Mouse (Mus musculus): Measurements from ENCODE around the gene Satb2. TPM values are rescaled to one million over a fixed set of nuclear protein-coding genes. Genes with fewer than 3 reads are reported as not detected.

The Satb2 gene
- polyA plus RNA-seq, 1 experiment = not detected

DNA sequence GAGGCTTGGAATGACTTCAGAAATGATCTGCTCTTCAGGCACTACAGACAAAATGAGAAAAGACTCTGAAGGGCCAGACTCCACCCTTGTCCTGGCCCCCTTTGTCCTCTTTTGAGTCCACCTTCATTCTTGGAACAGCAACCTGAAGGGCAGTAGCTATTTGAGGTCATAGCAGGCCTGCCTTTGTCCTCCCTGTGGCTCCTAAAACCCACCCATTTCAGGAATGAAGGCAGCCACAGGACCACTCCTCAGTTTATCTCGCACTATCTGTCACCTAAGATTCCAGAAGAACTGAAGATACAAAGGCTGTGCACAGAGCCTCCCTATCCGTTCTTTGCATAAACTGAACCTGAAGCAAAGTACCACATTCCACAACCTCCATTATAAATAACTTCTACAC lies 24.9 kb downstream of the Satb2 start:
- Histone ChIP-seq H3K9me3 (ENCODE audit: control insufficient read depth, low read length) (no peaks in the 10 kb centered on the region), H3K36me3 (ENCODE audit: control insufficient read depth) (no peaks in the 10 kb centered on the region), H3K4me1 (ENCODE audit: control insufficient read depth) (no peaks in the 10 kb centered on the region), H3K27me3 (ENCODE audit: control insufficient read depth) (no peaks in the 10 kb centered on the region), H3K4me3 (replicated peaks) (no peak overlapping the region)
- TF ChIP-seq GATA1 (IDR thresholded peaks at IDR 0.05; ENCODE audit: low read length) = no peak
- TF ChIP-seq TAL1 (IDR thresholded peaks at IDR 0.05; ENCODE audit: low read length) = no peak

DNA sequence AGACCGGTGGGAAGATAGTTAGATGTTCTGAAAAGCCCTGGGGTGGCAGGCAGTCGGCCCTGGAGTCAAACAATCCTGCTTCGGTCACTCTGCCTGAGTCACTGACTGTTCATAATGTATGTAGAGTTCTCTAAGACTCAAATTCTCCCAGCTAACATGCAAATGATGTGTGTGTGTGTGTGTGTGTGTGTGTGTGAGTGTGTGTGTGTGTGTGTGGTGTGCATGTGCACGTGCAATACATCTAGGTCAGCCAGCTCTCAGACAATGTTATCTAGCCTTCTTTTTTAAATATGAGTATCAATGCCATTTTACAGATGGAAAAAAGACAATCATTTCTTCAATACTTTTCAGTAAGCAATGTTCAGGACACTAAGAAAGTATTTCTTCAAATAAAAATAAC lies 26.5 kb downstream of the Satb2 start:
- no peaks in the 10 kb centered on the region for H3K4me1 ChIP-seq (ENCODE audit: control insufficient read depth)
- TF ChIP-seq GATA1 (IDR thresholded peaks at IDR 0.05; ENCODE audit: low read length) = no peak
- no peak for TF ChIP-seq TAL1 (IDR thresholded peaks at IDR 0.05; ENCODE audit: low read length)
- H3K27me3 ChIP-seq (ENCODE audit: control insufficient read depth) = no peaks in the 10 kb centered on the region
- H3K36me3 ChIP-seq (ENCODE audit: control insufficient read depth) = no peaks in the 10 kb centered on the region
- H3K4me3 ChIP-seq (replicated peaks) = no peak overlapping the region
- H3K9me3 ChIP-seq (ENCODE audit: control insufficient read depth, low read length) = no peaks in the 10 kb centered on the region

DNA sequence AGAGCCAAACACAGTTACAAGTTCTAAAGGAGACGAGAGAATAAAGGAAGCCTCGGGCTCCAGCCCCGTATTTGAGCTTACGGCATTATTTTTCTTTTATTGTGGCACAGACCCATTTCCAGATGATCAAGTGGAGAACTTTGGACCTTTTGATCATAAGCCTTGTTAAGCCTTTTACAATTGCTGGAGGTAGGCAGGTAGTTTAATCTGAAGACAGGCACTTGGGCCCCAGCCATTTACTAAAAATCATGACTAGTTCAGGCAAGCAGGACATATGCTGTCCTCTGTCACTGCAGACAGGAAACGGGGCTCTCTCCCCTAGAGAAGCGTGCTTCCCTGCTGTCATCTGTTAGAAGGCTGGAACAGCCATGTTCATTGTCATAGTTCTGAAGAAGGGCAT lies 26.9 kb downstream of the Satb2 start:
- Histone ChIP-seq H3K4me1 (ENCODE audit: control insufficient read depth) (no peaks in the 10 kb centered on the region), H3K4me3 (replicated peaks) (no peak overlapping the region), H3K36me3 (ENCODE audit: control insufficient read depth) (no peaks in the 10 kb centered on the region), H3K27me3 (ENCODE audit: control insufficient read depth) (no peaks in the 10 kb centered on the region), H3K9me3 (ENCODE audit: control insufficient read depth, low read length) (no peaks in the 10 kb centered on the region)
- TF ChIP-seq TAL1 (IDR thresholded peaks at IDR 0.05; ENCODE audit: low read length) (no peak), GATA1 (IDR thresholded peaks at IDR 0.05; ENCODE audit: low read length) (no peak)

DNA sequence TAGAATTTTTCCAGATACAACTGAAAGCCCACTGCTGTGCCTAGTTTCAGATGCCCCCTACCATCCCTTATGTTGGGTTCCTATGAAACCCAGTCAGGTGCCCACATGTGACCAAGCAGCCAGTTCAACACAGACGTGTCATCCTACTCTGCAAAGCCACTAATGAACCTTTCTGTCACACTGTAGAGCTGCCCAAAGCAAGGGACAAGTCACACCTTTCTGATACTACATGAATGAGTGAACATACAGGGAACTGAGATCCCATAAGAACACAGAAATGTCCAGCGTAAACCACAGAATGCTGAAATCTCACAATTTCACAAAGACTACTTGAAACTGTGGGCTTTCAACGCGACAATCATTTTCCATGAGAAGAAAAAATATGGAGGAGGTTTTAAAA lies 39.0 kb downstream of the Satb2 start:
- H3K4me3 ChIP-seq (replicated peaks) = no peak overlapping the region
- no peaks in the 10 kb centered on the region for H3K27me3 ChIP-seq (ENCODE audit: control insufficient read depth)
- no peaks in the 10 kb centered on the region for H3K4me1 ChIP-seq (ENCODE audit: control insufficient read depth)
- TF ChIP-seq TAL1 (IDR thresholded peaks at IDR 0.05; ENCODE audit: low read length) = no peak
- no peak for TF ChIP-seq GATA1 (IDR thresholded peaks at IDR 0.05; ENCODE audit: low read length)
- no peaks in the 10 kb centered on the region for H3K9me3 ChIP-seq (ENCODE audit: control insufficient read depth, low read length)
- no peaks in the 10 kb centered on the region for H3K36me3 ChIP-seq (ENCODE audit: control insufficient read depth)

DNA sequence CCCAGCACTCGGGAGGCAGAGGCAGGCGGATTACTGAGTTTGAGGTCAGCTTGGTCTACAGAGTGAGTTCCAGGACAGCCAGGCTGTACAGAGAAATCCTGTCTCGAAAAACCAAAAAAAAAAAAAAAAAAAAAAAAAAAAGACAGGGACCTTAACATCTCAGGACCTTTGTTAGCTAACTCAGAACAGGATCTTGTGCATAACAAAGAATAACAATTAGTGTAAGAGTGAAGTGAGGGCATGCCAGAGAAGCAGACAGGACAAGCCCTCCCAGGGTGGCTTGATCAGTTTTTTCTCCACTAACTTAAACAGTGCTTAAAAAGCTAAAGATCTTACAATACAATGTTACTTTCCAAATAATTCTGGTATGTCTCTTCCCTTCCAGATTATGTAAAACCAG lies 40.0 kb downstream of the Satb2 start:
- Histone ChIP-seq H3K9me3 (ENCODE audit: control insufficient read depth, low read length) (no peaks in the 10 kb centered on the region), H3K36me3 (ENCODE audit: control insufficient read depth) (no peaks in the 10 kb centered on the region), H3K27me3 (ENCODE audit: control insufficient read depth) (no peaks in the 10 kb centered on the region), H3K4me1 (ENCODE audit: control insufficient read depth) (no peaks in the 10 kb centered on the region), H3K4me3 (replicated peaks) (no peak overlapping the region)
- no peak for TF ChIP-seq TAL1 (IDR thresholded peaks at IDR 0.05; ENCODE audit: low read length)

DNA sequence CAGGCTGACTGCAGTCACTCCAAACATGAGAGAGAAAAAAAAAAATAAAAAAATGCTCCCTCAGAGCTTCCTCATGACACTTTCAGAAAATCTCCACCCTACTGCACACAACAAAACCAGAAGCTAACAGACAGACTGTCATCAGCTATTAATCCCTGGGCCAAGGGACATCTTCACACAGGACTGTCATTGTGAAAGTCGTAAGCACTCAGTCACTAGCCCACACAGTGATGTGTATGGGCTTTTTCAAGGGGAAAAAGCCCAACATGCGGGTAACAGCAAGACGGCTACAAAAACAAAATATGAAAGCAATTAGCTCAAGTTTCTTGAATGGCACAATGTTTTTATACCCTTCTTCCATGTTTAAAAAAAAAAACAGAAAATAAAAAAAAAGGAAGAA lies 41.9 kb downstream of the Satb2 start:
- TF ChIP-seq TAL1 (IDR thresholded peaks at IDR 0.05; ENCODE audit: low read length) (no peak), GATA1 (IDR thresholded peaks at IDR 0.05; ENCODE audit: low read length) (no peak)
- no peaks in the 10 kb centered on the region for H3K27me3 ChIP-seq (ENCODE audit: control insufficient read depth)
- H3K4me3 ChIP-seq (replicated peaks) = no peak overlapping the region
- H3K36me3 ChIP-seq (ENCODE audit: control insufficient read depth) = no peaks in the 10 kb centered on the region
- no peaks in the 10 kb centered on the region for H3K4me1 ChIP-seq (ENCODE audit: control insufficient read depth)
- no peaks in the 10 kb centered on the region for H3K9me3 ChIP-seq (ENCODE audit: control insufficient read depth, low read length)

DNA sequence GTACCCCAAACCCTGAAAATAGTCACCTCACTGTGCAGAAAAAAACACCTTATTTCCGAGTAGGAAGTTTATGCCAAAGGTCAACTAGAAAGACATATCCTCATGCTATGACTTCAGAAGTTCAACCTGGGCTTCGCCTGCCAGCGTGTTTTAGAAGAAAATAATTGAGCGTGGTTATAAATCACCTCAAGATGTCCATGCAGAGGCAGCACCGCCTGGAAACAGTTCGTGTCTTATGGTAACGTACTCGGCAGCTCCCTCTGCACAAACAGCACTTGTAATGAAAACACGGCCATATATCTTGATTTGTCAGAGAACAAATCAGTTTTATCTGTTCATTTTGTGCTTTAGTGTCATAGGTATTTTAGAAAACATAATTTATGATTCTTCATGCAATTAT lies 44.6 kb downstream of the Satb2 start:
- Histone ChIP-seq H3K27me3 (ENCODE audit: control insufficient read depth) (no peaks in the 10 kb centered on the region), H3K36me3 (ENCODE audit: control insufficient read depth) (no peaks in the 10 kb centered on the region), H3K9me3 (ENCODE audit: control insufficient read depth, low read length) (no peaks in the 10 kb centered on the region), H3K4me3 (replicated peaks) (no peak overlapping the region), H3K4me1 (ENCODE audit: control insufficient read depth) (no peaks in the 10 kb centered on the region)
- TF ChIP-seq GATA1 (IDR thresholded peaks at IDR 0.05; ENCODE audit: low read length) = no peak
- TF ChIP-seq TAL1 (IDR thresholded peaks at IDR 0.05; ENCODE audit: low read length) = no peak

DNA sequence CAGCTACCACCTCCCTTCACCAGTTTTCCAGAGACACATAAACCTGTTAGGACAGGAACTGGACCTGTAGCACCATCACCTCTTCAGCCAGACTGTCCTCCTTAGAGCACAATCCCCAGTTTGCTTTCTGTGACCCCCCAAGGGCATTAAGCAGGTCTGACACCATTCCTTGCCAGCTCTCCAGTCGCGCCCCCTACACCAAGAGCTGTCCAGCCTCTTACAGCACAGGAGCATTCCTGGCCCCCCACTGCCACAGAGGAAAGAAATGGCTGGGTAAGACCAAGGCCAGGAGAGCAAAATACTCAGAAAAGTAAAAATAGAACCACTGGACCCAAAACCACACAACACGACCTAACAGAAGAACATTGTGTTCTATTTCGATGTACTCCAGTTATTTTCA lies 48.4 kb downstream of the Satb2 start:
- Histone ChIP-seq H3K36me3 (ENCODE audit: control insufficient read depth) (no peaks in the 10 kb centered on the region), H3K4me1 (ENCODE audit: control insufficient read depth) (no peaks in the 10 kb centered on the region), H3K9me3 (ENCODE audit: control insufficient read depth, low read length) (no peaks in the 10 kb centered on the region), H3K4me3 (replicated peaks) (no peak overlapping the region), H3K27me3 (ENCODE audit: control insufficient read depth) (no peaks in the 10 kb centered on the region)
- TF ChIP-seq TAL1 (IDR thresholded peaks at IDR 0.05; ENCODE audit: low read length) = no peak
- no peak for TF ChIP-seq GATA1 (IDR thresholded peaks at IDR 0.05; ENCODE audit: low read length)

DNA sequence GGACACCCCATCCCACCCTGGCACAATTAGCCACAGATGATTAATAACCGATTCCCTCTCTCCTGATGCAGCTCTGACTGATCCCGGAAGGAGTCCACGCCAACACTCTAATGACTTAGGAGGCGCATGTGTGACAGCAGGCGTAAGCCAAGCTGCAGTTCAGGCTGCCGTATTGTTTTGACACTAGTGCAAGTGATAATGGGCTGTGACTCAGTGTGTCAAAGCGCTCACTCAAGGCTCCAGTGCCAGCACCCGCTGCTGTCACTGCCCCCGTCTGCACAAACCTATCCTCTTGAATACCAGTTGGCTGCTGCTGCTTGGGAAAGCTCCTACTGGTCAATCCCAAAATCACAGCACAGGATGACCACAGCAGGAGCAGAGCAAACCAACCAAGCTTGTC lies 49.7 kb downstream of the Satb2 start:
- Histone ChIP-seq H3K4me1 (ENCODE audit: control insufficient read depth) (no peaks in the 10 kb centered on the region), H3K4me3 (replicated peaks) (no peak overlapping the region), H3K9me3 (ENCODE audit: control insufficient read depth, low read length) (no peaks in the 10 kb centered on the region), H3K27me3 (ENCODE audit: control insufficient read depth) (no peaks in the 10 kb centered on the region), H3K36me3 (ENCODE audit: control insufficient read depth) (no peaks in the 10 kb centered on the region)
- TF ChIP-seq TAL1 (IDR thresholded peaks at IDR 0.05; ENCODE audit: low read length) (no peak), GATA1 (IDR thresholded peaks at IDR 0.05; ENCODE audit: low read length) (no peak)

DNA sequence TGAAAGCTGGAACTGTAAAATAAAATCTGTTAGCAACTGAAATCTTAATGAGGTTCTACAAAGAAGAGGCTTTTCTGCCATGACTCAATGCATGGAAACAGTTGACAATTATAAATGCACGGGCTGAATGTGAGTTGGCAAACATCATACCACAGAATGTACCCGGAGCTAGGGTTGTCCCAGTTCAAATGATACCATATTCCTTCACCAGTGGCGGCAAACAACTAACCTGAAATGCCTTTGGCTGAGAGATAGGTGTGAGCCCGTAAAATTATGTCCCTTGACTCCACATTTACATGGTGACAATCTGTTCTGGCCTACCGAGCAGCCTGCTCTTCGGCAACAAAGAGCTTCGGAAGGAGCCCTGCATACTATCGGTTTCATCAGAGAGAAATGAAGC lies 58.0 kb downstream of the Satb2 start:
- Histone ChIP-seq H3K4me3 (replicated peaks) (no peak overlapping the region), H3K4me1 (ENCODE audit: control insufficient read depth) (no peaks in the 10 kb centered on the region), H3K9me3 (ENCODE audit: control insufficient read depth, low read length) (no peaks in the 10 kb centered on the region), H3K27me3 (ENCODE audit: control insufficient read depth) (no peaks in the 10 kb centered on the region), H3K36me3 (ENCODE audit: control insufficient read depth) (no peaks in the 10 kb centered on the region)
- TF ChIP-seq GATA1 (IDR thresholded peaks at IDR 0.05; ENCODE audit: low read length) (no peak), TAL1 (IDR thresholded peaks at IDR 0.05; ENCODE audit: low read length) (no peak)

Measured in erythroblast, embryonic 14.5 days (primary cell).